Mouse (Mus musculus) kidney, postnatal 25 days (tissue): ENCODE results near the gene Trmt1.
A peak's percentile ranks its signal among the peaks of the same experiment; 100 is the strongest.

Experiments used
- DNase-seq, 2 experiments: peaks; one replicate each; pipeline ENCODE4 v3.0.0; 2021; ENCODE audit warnings: mixed read lengths in 2 of 2

The Trmt1 gene

DNA sequence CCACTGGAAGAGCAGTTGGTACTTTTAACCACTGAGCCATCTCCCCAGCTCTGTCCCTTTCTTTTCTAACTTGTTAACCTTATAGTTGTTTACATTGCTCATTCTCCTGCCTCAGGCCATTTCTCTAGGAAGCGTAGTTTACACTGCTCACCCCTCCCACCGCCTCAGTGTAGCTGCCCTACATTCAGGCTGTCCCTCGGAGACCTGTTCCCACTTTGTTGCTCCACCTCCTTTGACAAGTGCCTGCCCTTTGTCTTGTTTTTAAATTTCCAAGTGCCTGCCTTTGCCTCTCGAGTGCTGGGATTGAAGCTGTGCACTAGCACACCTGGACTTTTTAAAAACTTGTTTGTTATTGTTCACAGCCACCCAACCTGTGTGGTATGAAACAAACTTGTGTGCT is 7.2 kb downstream of the Trmt1 start:
- DNase-seq, result no peak

DNA sequence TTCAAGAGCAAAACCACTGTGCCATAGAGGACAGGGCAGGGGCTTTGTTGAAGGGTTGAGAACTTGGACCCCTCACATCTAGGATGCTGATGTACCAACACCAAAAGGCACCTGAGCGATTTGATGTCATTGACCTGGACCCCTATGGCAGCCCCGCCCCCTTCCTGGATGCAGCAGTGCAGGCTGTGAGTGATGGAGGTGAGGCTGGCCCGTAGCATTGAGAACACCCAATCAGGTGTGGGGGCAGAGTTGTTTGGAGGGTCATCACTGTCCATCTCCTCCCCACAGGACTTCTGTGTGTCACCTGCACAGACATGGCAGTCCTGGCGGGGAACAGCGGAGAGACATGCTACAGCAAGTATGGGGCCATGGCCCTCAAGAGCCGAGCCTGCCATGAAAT is 9.0 kb downstream of the Trmt1 start:
- DNase-seq, result no peak

DNA sequence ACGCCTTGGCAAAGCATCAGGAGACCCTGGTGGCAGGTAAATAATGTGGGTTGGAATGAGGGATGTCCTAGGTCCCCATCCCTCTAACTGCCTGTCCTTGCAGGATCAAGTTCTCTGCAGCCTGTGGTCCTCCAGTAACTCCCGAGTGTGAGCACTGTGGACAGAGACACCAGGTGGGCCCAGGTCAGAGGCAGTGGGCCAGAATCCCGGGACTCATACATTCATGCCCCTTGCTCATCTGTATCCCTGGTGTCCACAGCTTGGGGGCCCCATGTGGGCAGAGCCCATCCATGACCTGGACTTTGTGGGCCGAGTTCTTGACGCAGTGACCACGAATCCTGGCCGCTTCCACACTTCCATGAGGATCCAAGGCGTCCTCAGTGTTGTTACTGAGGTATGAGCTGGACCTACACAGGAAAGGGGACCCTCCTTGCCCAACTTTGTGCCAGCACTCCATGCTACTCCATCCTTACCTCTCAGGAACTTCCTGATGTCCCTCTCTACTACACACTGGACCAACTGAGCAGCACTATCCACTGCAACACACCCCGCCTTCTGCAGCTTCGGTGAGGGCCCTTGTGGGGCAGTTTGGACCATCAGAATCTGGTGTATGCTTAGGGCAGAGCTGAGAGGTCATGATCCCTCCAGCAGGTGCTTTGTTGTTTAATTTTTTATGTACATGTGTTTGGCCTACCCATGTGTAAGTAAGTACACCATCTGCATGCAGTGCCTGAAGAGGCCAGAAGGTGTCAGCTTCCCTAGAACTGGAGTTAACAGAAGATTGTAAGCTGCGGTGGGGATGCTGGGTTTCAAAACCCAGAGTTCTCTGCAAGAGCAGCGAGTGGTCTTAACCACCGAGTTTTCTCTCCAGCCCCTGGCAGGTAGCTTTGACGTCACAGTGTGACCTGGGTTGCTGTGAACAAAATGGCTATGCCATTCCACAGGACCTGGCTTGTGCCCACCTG is 11.3 kb downstream of the Trmt1 start:
- peak in 1 of 2 experiments; percentile 57 for DNase-seq

DNA sequence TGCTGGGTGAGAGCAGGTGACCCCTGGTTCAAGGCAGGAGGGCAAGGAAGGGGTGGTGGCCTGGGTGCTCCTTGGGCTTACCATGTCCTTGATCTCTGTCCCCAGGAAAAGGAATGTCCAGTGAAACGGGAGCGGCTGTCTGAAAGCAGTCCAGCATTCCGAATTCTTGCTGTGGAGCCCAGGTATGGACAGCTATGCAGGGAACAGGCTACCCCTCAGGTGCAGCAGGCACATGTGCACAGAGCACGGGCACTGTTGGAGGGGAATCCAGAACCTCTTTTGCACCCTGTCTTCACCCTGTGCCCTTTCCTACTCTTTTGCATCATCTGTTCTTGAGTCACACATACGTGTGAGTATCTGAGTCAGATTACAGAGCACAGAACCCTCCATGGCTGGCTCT is 12.2 kb downstream of the Trmt1 start:
- no peak for DNase-seq

DNA sequence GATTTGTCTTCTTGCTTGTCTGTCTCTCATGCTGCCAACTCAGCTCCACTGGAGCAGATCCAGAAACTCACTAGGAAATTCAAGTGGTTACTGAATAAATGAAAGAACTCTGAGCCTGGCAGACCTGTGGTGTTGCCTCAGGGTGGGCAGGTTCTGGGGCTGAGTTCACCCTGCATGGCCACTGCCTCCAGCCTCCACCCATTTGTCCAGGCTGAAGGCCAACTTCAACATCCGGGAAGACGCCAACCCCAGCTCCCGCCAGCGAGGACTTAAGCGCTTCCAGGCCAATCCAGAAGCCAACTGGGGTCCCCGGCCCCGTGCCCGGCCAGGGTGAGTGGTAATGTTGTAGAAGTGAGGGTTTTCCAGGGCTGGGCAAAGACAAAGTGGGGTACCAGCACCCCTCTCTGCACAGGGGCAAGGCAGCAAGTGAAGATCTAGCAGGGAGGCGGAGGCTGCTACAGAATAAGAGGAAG is 12.9 kb downstream of the Trmt1 start:
- peak; percentile 77 to 89 for DNase-seq

DNA sequence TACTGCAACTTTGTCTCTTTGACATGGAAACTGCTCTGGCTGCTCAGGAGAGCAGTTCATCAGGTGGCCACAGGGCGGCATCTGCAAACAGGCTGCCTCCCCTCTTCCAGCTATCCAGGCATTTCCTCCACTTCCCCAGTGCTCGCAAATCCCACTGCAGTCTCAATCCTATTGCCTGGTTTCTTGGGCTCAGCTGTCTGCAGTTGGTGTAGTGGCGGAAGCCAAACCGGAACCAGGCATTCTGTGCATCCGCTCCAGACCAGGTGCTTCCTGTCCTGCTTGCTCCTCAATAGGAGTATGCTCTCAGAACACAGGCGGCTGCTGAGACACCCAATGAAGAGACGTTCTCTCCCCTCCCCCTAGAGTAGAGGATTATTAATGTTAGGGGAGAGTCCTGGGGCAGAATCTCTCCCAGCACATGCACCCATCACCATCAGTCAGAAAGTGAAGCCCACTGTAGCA is 13.8 kb downstream of the Trmt1 start:
- DNase-seq, result peak; percentile 73 to 90

DNA sequence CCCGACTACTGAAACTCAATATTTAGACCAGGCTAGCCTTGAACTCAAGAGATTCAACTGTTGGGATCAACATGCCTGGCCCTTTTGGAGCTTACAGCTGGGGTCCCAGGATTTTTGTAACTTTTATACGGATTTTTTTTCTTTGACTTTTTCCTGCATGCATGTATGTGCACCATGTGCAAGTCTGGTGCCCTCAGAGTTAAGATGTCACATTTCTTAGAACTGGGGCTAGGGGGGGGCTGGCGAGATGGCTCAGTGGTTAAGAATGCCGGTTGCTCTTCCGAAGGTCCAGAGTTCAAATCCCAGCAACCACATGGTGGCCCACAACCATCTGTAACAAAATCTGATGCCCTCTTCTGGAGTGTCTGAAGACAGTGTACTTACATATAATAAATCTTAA is 14.4 kb downstream of the Trmt1 start:
- DNase-seq, result no peak

DNA sequence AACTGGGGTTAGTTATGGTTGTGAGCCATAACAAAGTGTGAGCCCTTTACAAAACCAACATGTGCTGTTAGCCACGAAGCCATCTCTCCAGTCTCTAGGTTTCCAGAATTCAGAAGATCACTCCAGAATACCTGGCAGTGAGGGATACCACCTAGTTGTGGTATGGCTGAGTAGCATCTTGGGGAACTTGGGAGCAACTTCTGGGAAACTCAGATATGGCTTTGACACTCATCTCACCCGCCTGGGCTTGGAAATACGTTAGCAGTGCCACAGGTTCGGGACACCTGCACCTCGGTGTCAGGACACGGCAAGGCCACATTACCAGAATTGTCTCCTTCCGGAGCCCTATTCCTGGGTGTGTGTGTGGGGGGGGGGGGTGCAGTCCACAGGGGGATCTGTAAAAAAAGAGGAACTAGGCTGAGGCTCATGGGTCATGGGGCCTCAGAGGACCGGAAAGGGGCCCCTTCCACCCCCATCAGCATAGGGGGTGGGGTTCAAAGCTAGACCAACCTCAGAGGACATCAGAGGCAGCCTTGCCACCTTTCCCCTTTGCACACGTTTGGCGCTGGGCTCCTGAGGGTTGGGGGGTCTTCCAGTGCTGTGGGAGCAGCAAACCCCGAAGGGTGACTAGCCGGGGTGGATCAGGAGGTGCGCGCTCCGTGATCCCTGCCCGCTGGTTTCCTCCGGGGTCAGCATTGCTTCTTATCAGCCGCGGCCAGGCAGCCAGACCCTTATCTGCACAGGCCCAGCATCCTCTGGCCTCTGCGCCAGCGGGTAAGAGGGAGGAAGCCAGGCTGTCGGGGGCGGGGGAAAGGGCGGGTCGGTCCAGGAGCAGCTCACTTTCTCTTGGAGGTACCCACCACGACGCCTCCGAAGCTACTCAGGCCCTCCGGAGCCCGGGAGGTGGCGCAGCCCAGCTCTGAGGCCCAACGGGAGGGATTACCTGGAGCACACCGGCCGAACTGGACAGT is 15.1 kb downstream of the Trmt1 start, which contains the start of gene Lyl1:
Lyl1 (plus strand) TSS at position 517 of the 971 bp plus-strand sequence.
- peak; percentile 70 to 88 for DNase-seq

DNA sequence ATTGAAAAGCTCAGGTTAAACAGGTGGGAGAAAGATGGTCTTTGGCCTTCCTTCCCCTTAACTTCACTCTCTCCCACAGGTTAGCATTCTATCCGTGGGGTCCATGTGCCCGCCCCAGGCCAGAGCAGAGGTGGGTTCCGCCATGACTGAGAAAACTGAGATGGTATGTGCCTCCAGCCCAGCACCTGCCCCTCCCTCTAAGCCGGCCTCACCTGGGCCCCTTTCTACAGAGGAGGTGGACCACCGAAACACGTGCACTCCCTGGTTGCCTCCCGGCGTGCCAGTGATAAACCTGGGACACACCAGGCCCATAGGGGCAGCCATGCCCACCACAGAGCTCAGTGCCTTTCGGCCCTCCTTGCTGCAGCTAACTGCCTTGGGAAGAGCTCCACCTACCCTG is 16.5 kb downstream of the Trmt1 start:
- DNase-seq, result no peak

DNA sequence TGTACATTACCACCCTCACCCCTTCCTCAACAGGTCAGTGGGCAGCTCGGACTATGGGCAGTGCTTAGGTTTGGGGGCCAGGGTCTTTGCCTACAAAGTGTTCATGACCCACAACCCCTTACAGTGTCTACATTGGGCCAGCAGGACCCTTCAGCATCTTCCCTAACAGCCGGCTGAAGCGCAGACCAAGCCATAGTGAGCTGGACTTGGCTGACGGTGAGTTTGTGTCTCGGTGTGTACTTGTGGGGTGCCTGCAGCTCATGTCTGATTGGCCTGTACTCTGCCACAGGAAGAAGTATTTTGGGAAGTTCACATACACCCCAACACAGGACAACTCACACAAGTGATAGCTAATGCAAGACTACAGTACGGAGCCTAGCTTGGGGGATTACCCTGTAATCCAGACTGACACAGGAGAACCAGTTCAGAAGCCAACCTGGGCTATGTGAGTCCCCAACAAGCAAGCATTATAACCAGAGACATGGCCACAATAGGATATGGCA is 16.9 kb downstream of the Trmt1 start:
- no peak for DNase-seq

DNA sequence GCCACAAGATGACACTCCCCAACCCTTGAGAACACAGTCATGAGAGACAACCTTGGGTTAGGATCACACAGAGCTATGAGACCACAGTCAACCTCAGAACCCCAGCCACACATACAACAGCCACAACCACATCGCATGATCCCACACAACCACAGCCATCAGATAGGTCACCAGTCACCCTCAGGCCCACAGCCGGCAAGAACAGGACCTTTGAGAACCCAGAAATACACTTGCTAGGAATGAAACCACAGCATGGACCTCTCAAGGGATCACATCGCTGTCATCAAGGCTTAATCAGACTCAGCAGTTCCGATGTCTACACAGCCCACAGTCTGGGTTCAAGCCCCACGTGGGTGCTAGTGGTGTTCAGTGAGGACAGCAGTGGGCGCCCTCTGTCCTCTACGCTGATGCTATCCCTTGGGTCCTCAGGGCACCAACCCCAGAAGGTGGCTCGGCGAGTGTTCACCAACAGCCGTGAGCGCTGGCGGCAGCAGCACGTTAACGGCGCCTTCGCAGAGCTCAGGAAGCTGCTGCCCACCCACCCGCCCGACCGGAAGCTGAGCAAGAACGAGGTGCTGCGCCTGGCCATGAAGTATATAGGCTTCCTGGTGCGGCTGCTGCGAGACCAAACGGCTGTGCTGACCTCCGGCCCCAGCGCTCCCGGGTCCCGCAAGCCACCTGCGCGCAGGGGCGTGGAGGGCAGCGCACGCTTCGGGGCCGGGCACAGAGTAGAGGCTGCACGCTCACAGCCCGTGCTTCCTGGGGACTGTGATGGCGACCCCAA is 17.6 kb downstream of the Trmt1 start:
- no peak for DNase-seq

DNA sequence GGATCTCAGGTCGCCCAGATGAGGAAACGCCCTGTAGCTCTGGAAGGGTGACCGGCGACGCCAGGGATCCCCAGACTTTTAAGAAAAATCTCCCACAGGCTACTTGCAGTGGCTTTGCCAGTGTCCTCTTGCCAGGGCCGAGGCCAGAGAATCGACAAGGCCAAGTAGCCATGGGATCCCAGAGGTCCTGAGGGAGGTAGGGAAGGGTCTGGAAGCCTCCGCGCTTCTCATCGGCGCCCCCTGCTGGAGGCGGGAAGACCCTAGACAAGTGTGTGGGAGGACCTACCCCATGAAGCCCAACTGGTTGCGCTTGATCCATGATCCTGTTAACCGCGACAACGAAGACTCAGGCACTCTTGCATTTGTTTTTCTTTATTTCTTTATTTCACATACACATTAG is 18.2 kb downstream of the Trmt1 start:
- peak; percentile 79 to 86 for DNase-seq

DNA sequence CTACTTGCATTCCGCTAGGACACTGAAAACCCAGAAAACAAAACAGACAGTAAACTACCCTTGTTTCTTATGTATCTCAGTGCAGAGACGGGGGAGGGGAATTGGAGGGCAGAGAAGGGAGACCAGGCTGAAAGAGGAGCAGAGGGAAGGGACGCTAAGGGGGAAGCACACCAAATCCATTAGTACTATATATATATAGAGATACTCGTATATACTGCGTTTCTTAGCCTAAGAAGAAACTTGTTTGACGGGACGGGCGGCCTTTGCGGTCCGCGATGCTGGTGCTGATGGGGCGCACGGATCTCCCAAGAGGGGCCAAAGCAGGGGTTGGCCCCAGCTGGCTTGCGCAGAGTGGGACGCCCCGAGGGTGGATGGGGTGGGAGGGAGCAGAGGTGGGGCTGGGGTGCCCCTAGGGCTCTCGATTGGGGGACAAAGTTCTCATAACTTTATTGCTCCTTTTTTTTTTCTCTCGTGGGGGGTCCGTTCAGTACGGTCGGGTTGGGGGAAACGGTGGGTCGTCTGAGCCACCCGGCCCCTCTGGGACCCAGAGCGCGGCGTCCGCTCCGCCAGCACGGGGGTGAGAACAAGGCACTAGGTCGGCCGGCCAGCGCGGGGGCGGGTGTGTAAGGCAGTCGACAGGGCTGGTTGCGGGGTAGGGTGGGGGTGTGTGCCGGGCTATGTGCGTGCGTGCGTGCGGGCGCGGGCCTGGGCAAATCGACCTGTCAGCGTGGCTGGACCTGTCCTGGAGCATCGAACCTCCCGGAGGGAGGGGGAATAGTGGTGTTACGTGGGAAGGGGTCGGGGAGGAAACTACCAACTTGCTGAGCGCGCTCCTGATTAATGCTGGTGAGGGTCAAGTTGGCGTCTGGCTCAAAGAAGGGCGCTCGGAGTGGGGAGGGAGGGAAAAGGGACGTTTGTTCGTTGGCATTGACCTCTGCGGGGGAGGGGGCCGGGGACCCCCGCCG is 19.0 kb downstream of the Trmt1 start:
- DNase-seq, result peak in 1 of 2 experiments; percentile 45

DNA sequence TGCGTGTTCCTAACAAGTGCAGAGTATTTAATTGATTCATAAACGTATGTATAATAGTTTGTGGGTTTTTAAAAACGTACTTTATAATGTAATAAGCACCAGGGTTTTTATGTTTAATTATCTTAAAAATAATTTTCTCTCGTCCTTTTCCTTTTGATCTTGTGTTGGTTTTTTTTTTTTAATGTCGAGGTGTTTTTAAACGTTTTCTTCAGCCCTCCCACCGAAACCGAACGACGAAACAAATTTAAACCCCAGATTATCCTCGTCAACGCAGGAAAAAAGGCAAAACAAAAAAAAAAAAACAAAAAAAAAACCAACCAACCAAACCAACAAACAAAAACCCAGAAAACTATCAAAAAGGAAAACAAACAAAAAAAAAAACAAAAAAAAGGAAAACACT is 19.9 kb downstream of the Trmt1 start:
- no peak for DNase-seq

DNA sequence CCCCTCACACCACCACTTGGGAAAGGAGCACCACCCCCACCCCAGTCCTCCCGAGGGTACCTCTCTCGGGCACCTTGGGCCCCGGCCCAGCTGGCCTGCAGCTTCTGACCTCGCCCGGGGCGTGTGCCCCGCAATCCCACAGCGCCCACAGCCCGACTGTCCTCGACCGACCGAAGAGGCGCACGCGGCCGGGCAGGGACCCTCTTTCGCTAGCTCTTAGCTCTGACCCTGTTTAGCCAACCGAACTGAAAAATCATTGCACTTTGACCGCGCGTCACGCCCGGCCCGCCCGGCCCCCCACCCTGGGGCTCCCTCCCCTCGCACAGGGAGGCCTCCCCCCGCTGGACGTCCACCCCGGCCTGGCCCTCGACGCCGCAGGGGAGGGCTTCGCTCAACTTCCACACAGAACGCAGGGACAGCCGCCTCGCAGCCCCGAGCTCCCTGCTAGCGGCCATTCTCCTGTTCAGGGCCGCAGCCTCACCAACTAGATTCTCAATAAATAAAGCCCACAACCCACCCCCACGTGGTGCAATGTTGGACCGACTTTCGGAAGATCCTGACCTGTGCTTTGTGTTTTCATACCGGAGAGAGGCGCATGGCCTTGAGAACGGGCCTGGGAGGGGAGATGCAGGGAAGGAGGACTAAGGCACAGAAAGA is 20.6 kb downstream of the Trmt1 start:
- DNase-seq, result no peak

DNA sequence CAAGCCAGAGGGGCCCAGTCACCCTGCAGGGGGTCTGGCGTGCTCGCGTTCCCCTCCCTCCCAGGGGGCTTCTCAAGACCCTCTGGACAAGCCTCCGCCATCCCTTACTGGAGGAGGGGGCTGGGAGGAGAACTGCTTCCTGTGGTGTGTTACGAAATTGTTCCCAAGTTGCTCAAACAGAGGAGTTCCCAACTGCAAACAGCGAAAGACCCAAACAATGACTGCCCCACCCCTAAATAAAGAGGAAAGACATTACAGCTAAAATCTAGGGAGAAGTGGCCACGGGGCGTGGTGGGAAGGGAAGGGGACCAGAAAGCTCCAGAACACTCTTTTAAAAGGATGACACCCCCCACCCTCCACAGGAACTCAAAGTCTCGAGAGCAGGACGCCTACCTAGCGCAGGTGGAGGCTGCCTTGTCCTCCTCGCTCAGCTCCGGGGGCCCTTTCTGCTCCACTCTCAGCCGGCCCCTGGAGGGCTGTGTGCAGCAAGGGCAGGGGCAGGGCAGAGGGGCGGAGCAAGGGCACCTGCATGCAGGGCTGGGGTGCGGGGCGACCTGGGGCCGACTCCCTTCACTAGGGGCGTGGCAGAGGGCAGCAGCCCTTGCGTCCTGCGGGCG is 21.3 kb downstream of the Trmt1 start:
- DNase-seq, result peak in 1 of 2 experiments; percentile 68

DNA sequence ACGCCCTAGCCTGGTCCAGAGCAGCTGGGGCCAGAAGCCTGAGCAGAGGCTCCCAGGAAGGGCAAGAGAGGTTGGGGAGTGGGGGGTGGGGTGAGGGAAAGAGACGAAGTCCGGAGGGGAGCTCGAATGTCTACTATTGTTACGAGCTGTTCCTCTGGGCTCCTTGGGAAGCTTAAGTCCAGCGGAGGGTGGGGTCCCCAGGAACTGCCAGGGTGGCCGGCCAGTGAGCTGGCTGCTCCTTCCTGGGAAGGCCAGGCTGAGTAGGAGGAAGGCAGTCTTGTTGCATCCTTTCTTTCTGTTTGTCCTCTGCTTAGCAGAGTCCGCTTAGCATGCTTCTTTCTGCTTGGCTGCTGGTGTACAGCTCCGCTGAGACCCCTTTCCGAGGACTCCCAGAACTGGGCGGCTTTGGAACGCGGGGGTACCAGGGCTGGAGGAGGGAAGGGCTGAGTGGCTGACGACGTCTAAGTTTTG is 22.0 kb downstream of the Trmt1 start:
- DNase-seq, result no peak

DNA sequence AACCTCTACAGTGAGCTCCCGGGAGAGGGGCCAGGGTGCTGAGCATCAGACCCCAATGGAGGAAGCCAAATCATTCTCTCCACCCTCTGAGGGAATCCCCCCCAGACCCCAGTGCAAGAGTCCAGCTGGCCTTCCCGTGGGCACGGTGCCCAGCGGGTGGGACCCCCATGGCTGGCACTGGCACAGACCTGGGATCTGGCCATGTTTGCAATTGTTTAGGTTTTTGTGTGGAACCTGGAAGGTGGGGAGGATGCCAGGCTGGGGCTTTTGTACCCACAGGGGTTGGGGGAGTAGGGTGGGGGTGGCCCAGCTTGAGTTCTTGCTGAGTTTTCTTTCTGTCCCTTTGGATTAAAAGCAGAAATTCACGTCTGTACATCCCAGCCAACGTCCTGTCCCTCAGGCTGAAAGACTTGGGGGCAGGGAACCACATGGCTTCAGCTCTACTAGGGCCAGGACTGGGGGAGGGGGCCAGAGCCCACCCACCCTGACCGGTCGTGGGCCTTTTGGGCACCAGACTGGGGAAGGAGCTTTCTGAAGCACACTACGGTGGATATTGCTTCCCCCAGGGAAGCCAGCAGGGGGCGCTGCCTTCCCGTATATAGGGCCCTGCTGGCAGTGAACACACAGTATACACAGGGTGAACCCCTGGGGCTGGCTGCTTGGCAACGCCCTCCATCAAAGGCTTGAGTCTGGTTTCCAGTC is 22.8 kb downstream of the Trmt1 start:
- peak; percentile 84 to 86 for DNase-seq

DNA sequence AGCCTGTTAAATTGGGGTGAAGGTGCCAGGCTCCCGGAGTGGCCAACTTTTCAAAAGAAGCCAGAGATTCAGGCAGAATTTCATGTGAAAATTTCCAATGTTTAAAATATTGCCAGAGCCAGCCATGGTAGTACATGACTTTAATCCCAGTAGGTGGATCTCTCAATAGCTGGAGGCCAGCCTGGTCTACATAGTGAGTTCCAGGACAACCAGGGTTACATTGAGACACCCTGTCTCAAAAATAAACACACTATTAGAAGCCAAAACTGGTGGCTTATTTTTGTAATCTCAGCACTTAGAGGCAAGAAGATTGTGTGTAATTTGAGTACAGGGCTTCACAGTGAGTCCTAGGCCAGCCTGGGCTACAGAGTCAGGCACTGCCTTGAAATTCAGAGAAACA is 23.8 kb downstream of the Trmt1 start:
- DNase-seq, result no peak
